Comparison of ENCODE assay signal across 7 mouse cellular contexts in genomic region chr11:105362946-105363597, GRCm38 (mm10).
A peak's percentile ranks its signal among the peaks of the same experiment; 100 is the strongest.
DNase-seq lines count a peak whose midpoint lies in the region; ATAC-seq and TF ChIP-seq lines count a peak whose summit lies in the region.

No protein-coding gene starts in this region.

- H3K9me3 ChIP-seq in embryonic facial prominence, embryonic 13.5 days, result no peaks in the 10 kb centered on the region
- H3K9me3 ChIP-seq in limb, embryonic 12.5 days, result no peaks in the 10 kb centered on the region
- H3K9me3 ChIP-seq in midbrain, embryonic 14.5 days (ENCODE audit: control insufficient read depth, low read length), result no peaks in the 10 kb centered on the region

- H3K4me2 ChIP-seq in embryonic facial prominence, embryonic 13.5 days, result peak overlapping the region; percentile 84
- peak overlapping the region; percentile 77 for H3K4me2 ChIP-seq in limb, embryonic 12.5 days
- H3K4me2 ChIP-seq in midbrain, embryonic 14.5 days (ENCODE audit: low read length), result peak overlapping the region; percentile 77

- peak overlapping the region; percentile 30 for H3K4me3 ChIP-seq in bone marrow, adult 2 months (replicated peaks; ENCODE audit: control insufficient read depth, low read depth, low read length)
- peak overlapping the region; percentile 57 for H3K4me3 ChIP-seq in embryonic facial prominence, embryonic 13.5 days
- H3K4me3 ChIP-seq in heart, adult 2 months, result peak overlapping the region; percentile 57
- H3K4me3 ChIP-seq in limb, embryonic 12.5 days (replicated peaks), result peak overlapping the region; percentile 53
- H3K4me3 ChIP-seq in midbrain, embryonic 14.5 days (replicated peaks; ENCODE audit: low read depth, low read length), result peak overlapping the region; percentile 55
- peak overlapping the region; percentile 43 for H3K4me3 ChIP-seq in spleen, adult 2 months (ENCODE audit: extremely low read depth, insufficient read depth, insufficient read length)

- peak; percentile 87 to 91 for DNase-seq in heart, adult 2 months
- peak; percentile 52 to 82 for DNase-seq in kidney, adult 8-10 months
- peak; percentile 93 for DNase-seq in midbrain, embryonic 14.5 days
- peak in 1 of 2 experiments; percentile 69 for DNase-seq in spleen, adult 2 months (ENCODE audit: low read depth in 1 of 2, low spot score in 2 of 2)

- no peak overlapping the region for H3K27ac ChIP-seq in bone marrow, adult 2 months (ENCODE audit: control insufficient read depth, insufficient read depth, low read depth, low read length, poor library complexity)
- H3K27ac ChIP-seq in embryonic facial prominence, embryonic 13.5 days, result no peak overlapping the region
- H3K27ac ChIP-seq in heart, adult 2 months, result peak overlapping the region; percentile 82
- H3K27ac ChIP-seq in limb, embryonic 12.5 days, result no peak overlapping the region
- H3K27ac ChIP-seq in midbrain, embryonic 14.5 days (replicated peaks; ENCODE audit: low read depth, low read length), result peak overlapping the region; percentile 85
- no peak overlapping the region for H3K27ac ChIP-seq in spleen, adult 2 months (ENCODE audit: insufficient read depth, low read length)

- ATAC-seq in embryonic facial prominence, embryonic 13.5 days (ENCODE audit: insufficient number of reproducible peaks, insufficient read depth, low FRiP score, low TSS enrichment, low read depth), result peak; percentile 56; the same call in 1 of the 2 replicates
- ATAC-seq in limb, embryonic 12.5 days (ENCODE audit: insufficient number of reproducible peaks, insufficient read depth, low FRiP score, low TSS enrichment, low read depth), result peak; percentile 66
- ATAC-seq in midbrain, embryonic 14.5 days (ENCODE audit: low FRiP score, low TSS enrichment), result peak; percentile 78

- H3K79me2 ChIP-seq in heart, adult 2 months (replicated peaks; ENCODE audit: control insufficient read depth, insufficient read depth, low read length), result no peaks in the 10 kb centered on the region

- peaks cover 5% of the 10 kb centered on the region for H3K4me1 ChIP-seq in bone marrow, adult 2 months (ENCODE audit: control insufficient read depth, insufficient read depth, low read length)
- peaks cover 20% of the 10 kb centered on the region for H3K4me1 ChIP-seq in embryonic facial prominence, embryonic 13.5 days
- H3K4me1 ChIP-seq in heart, adult 2 months (ENCODE audit: control insufficient read depth, insufficient read depth, low read length), result peaks cover 17% of the 10 kb centered on the region
- H3K4me1 ChIP-seq in limb, embryonic 12.5 days (replicated peaks), result peaks cover 24% of the 10 kb centered on the region
- peaks cover 28% of the 10 kb centered on the region for H3K4me1 ChIP-seq in midbrain, embryonic 14.5 days (ENCODE audit: control insufficient read depth, insufficient read depth, low read length)
- H3K4me1 ChIP-seq in spleen, adult 2 months (ENCODE audit: control insufficient read depth, insufficient read depth, insufficient read length), result peaks cover 4% of the 10 kb centered on the region; the same call in 1 of the 2 replicates

- WGBS in bone marrow, adult 2 months, result 5% methylated on average over 40 of the region's 40 CpGs
- 1% methylated on average over 40 of the region's 40 CpGs for WGBS in embryonic facial prominence, embryonic 13.5 days
- WGBS in heart, adult 2 months, result 3% methylated on average over 40 of the region's 40 CpGs
- 2% methylated on average over 40 of the region's 40 CpGs for WGBS in limb, embryonic 12.5 days
- WGBS in midbrain, embryonic 14.5 days, result under 1% methylated on average over 40 of the region's 40 CpGs
- 6% methylated on average over 40 of the region's 40 CpGs for WGBS in spleen, adult 2 months

- TF ChIP-seq EP300 in heart, adult 2 months (IDR thresholded peaks at IDR 0.05; ENCODE audit: insufficient read depth, low read depth, low read length), result no peak

- no peak for TF ChIP-seq POLR2A in bone marrow, adult 2 months (IDR thresholded peaks at IDR 0.05; ENCODE audit: borderline replicate concordance, control insufficient read depth, low read depth, low read length)
- TF ChIP-seq POLR2A in heart, adult 2 months (IDR thresholded peaks at IDR 0.05; ENCODE audit: insufficient read depth, low read depth, low read length), result no peak
- TF ChIP-seq POLR2A in spleen, adult 2 months (IDR thresholded peaks at IDR 0.05; ENCODE audit: low read depth, low read length), result no peak

- H3K36me3 ChIP-seq in embryonic facial prominence, embryonic 13.5 days, result no peaks in the 10 kb centered on the region
- H3K36me3 ChIP-seq in heart, adult 2 months (ENCODE audit: control insufficient read depth, insufficient read depth, low read length), result no peaks in the 10 kb centered on the region; the same call in 1 of the 2 replicates
- H3K36me3 ChIP-seq in limb, embryonic 12.5 days, result no peaks in the 10 kb centered on the region
- H3K36me3 ChIP-seq in midbrain, embryonic 14.5 days (ENCODE audit: control insufficient read depth, insufficient read depth, low read length), result no peaks in the 10 kb centered on the region
- no peaks in the 10 kb centered on the region for H3K36me3 ChIP-seq in spleen, adult 2 months (ENCODE audit: control insufficient read depth, insufficient read depth, low read length)

- intact Hi-C loops in heart, adult 2 months (cut with DNase I), result loop anchor here (1.0 to 5.0 kb wide), 3 partner anchors 229 to 549 kb away; no protein-coding TSS in a partner anchor

- H3K27me3 ChIP-seq in embryonic facial prominence, embryonic 13.5 days, result no peaks in the 10 kb centered on the region; the same call in 1 of the 2 replicates
- no peaks in the 10 kb centered on the region for H3K27me3 ChIP-seq in heart, adult 2 months (ENCODE audit: control insufficient read depth, insufficient read depth, low read length)
- peaks cover 8% of the 10 kb centered on the region; the same call in 1 of the 2 replicates for H3K27me3 ChIP-seq in limb, embryonic 12.5 days
- H3K27me3 ChIP-seq in midbrain, embryonic 14.5 days (ENCODE audit: control insufficient read depth, insufficient read depth, low read length), result no peaks in the 10 kb centered on the region
- H3K27me3 ChIP-seq in spleen, adult 2 months (ENCODE audit: control insufficient read depth, insufficient read depth, low read length), result no peaks in the 10 kb centered on the region

- H3K9ac ChIP-seq in embryonic facial prominence, embryonic 13.5 days, result peak overlapping the region; percentile 74
- peak overlapping the region; percentile 69 for H3K9ac ChIP-seq in heart, adult 2 months (ENCODE audit: low read depth, low read length)
- H3K9ac ChIP-seq in limb, embryonic 12.5 days (replicated peaks), result peak overlapping the region; percentile 63
- H3K9ac ChIP-seq in midbrain, embryonic 14.5 days (replicated peaks; ENCODE audit: low read length), result peak overlapping the region; percentile 84

- peak; percentile 38; the same call in 1 of the 2 replicates for TF ChIP-seq CTCF in bone marrow, adult 2 months (IDR thresholded peaks at IDR 0.05; ENCODE audit: control insufficient read depth, insufficient read depth, low read length)
- TF ChIP-seq CTCF in heart, adult 2 months (IDR thresholded peaks at IDR 0.05), result peak; percentile 99; the same call in 1 of the 2 replicates
- TF ChIP-seq CTCF in spleen, adult 2 months (IDR thresholded peaks at IDR 0.05; ENCODE audit: extremely low read depth, insufficient read depth, insufficient read length, insufficient replicate concordance), result peak; percentile 86

Comparison
In these comparisons a context has a peak if more than half of its experiments do, and no peak if none do; other contexts are left out.
1. H3K27ac ChIP-seq: peak in heart, adult 2 months (single experiment) and midbrain, embryonic 14.5 days (single experiment); none in bone marrow, adult 2 months (single experiment), embryonic facial prominence, embryonic 13.5 days (single experiment), limb, embryonic 12.5 days (single experiment) and spleen, adult 2 months (single experiment).
2. CTCF ChIP-seq: peak in every context shown above with its lines; median percentile 99 in heart, adult 2 months; 86 in spleen, adult 2 months; 38 in bone marrow, adult 2 months.
3. Peak in every context shown above with its lines, with median percentiles within 50 percentile points of each other: H3K4me3 ChIP-seq, ATAC-seq, H3K4me2 ChIP-seq and H3K9ac ChIP-seq.